Mouse (Mus musculus) olfactory bulb, adult 2 months (tissue): Measurements from ENCODE around the gene Sart1.

ENCODE experiments used
- CTCF ChIP-seq: fragments of 200-500 bp; IDR thresholded peaks from 2 replicates; pipeline ENCODE4 v1.5.1; 2012; ENCODE audit warnings: low read depth, mild to moderate bottlenecking, low read length, moderate library complexity; ENCODE audit not compliant: insufficient read depth
- POLR2A ChIP-seq: fragments of 200-500 bp; IDR thresholded peaks from 2 replicates; pipeline ENCODE4 v1.6.1; 2012; ENCODE audit warnings: mild to moderate bottlenecking, low read depth, low read length, moderate library complexity; ENCODE audit not compliant: insufficient read depth

DNA sequence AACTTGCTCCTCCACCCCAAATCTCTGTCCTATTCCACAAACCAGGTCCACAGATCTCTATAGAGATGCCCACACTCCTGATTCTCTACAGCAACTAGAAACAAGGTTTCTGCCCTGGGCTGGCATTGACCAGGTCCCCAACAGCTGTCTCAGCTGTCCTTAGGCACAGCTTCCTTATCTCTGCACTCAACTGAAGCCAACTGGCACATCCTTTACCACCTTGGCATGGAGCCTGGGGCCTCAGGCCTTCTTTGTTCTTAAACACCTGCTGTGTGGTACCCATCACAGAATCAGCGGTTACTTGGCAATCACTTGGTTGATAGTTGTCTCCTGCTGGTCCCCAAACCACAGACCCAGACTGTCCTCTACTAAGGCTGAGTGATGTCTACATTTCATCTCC, 41.9 kb upstream of the Sart1 start:
- TF ChIP-seq CTCF, result no peak
- no peak for TF ChIP-seq POLR2A
